Mouse (Mus musculus): Measurements from ENCODE around the gene Atpaf1.

GRCm38 (mm10) chr4:115761206-115761605, 23.4 kb upstream of the Atpaf1 start:
- no peak for TF ChIP-seq POLR2A (IDR thresholded peaks at IDR 0.05; ENCODE audit: extremely low read depth, insufficient read depth, low read length)
- no peak for TF ChIP-seq CTCF (IDR thresholded peaks at IDR 0.05; ENCODE audit: extremely low read depth, insufficient read depth, low read length)

Measured in cortical plate, adult 2 months (tissue).